Mouse (Mus musculus): ENCODE measurements around the gene Adra1b. TPM values are rescaled to one million over a fixed set of nuclear protein-coding genes. Genes with fewer than 3 reads are reported as not detected.

Adra1b gene
- polyA plus RNA-seq, 1 experiment from 2014 or later = 3.7 TPM

GRCm38 (mm10) chr11:43776324-43776694, 124.7 kb downstream of the Adra1b start:
- no peak for TF ChIP-seq CTCF (IDR thresholded peaks at IDR 0.05)
- ChIA-PET POLR2A (no interaction called here), CTCF (interaction anchor here (0.9 kb wide), 1 partner anchor 9 kb away, joined by 3 read pairs; no protein-coding TSS in a partner anchor)
- no peaks in the 10 kb centered on the region for H3K27me3 ChIP-seq
- in situ Hi-C loops (cut with MboI; ENCODE audit: low pct_unique_long_range_greater_than_20kb) = no loop called here
- DNase-seq (ENCODE audit: low read depth, low spot score) = no peak
- no peak for ATAC-seq

- CTCF ChIA-PET = no interaction called here
- POLR2A ChIA-PET = no interaction called here
- in situ Hi-C loops (cut with MboI; ENCODE audit: low pct_unique_long_range_greater_than_20kb) = no loop called here
- ATAC-seq (no peak), DNase-seq (ENCODE audit: low read depth, low spot score) (no peak)
- no peaks in the 10 kb centered on the region for H3K27me3 ChIP-seq
- TF ChIP-seq CTCF (IDR thresholded peaks at IDR 0.05) = no peak
These were observed 125.3 kb downstream of the Adra1b start for GRCm38 (mm10) chr11:43775469-43776323.

- in situ Hi-C loops (cut with MboI; ENCODE audit: low pct_unique_long_range_greater_than_20kb) = no loop called here
- no peaks in the 10 kb centered on the region for H3K27me3 ChIP-seq
- ChIA-PET CTCF (interaction anchor here (0.8 kb wide), 1 partner anchor 13 kb away, joined by 3 read pairs; no protein-coding TSS in a partner anchor), POLR2A (no interaction called here)
- ATAC-seq (peak; percentile 54), DNase-seq (ENCODE audit: low read depth, low spot score) (no peak)
- TF ChIP-seq CTCF (IDR thresholded peaks at IDR 0.05) = no peak
These were observed 127.3 kb downstream of the Adra1b start for GRCm38 (mm10) chr11:43773725-43774124.

- DNase-seq (ENCODE audit: low read depth, low spot score) (no peak), ATAC-seq (no peak)
- in situ Hi-C loops (cut with MboI; ENCODE audit: low pct_unique_long_range_greater_than_20kb) = no loop called here
- CTCF ChIA-PET = no interaction called here
- POLR2A ChIA-PET = interaction anchor here (0.5 kb wide), 1 partner anchor 386 kb away, joined by 3 read pairs; no protein-coding TSS in a partner anchor
- H3K27me3 ChIP-seq = no peaks in the 10 kb centered on the region
- TF ChIP-seq CTCF (IDR thresholded peaks at IDR 0.05) = no peak
These were observed 130.9 kb downstream of the Adra1b start for GRCm38 (mm10) chr11:43770110-43770509.

- TF ChIP-seq CTCF (IDR thresholded peaks at IDR 0.05) = no peak
- no peak for ATAC-seq
- no peak for DNase-seq (ENCODE audit: low read depth, low spot score)
- ChIA-PET POLR2A (interaction anchor here (0.7 kb wide), 1 partner anchor 77 kb away, joined by 7 read pairs; no protein-coding TSS in a partner anchor), CTCF (interaction anchor here (1.1 to 3.5 kb wide), 5 partner anchors 13 to 686 kb away, joined by 4 to 27 read pairs (median 7); no protein-coding TSS in a partner anchor)
- in situ Hi-C loops (cut with MboI; ENCODE audit: low pct_unique_long_range_greater_than_20kb) = no loop called here
- H3K27me3 ChIP-seq = no peaks in the 10 kb centered on the region
These were observed 133.3 kb downstream of the Adra1b start for GRCm38 (mm10) chr11:43767749-43768148.

- ChIA-PET POLR2A (interaction anchor here (0.7 kb wide), 2 partner anchors 76 to 223 kb away, joined by 3 to 7 read pairs; no protein-coding TSS in a partner anchor), CTCF (interaction anchor here (1.0 to 3.5 kb wide), 13 partner anchors 10 to 689 kb away, joined by 3 to 27 read pairs (median 4); partner anchors contain the start of gene Ttc1)
- no peak for DNase-seq (ENCODE audit: low read depth, low spot score)
- TF ChIP-seq CTCF (IDR thresholded peaks at IDR 0.05) = peak; percentile 92
- no peaks in the 10 kb centered on the region for H3K27me3 ChIP-seq
- in situ Hi-C loops (cut with MboI; ENCODE audit: low pct_unique_long_range_greater_than_20kb) = no loop called here
- peak; percentile 84 for ATAC-seq
These were observed 133.9 kb downstream of the Adra1b start for GRCm38 (mm10) chr11:43766922-43767648.

- peaks cover 6% of the 10 kb centered on the region for H3K27me3 ChIP-seq
- no peak for DNase-seq (ENCODE audit: low read depth, low spot score)
- ChIA-PET POLR2A (no interaction called here), CTCF (no interaction called here)
- no peak for TF ChIP-seq CTCF (IDR thresholded peaks at IDR 0.05)
- no peak for ATAC-seq
- in situ Hi-C loops (cut with MboI; ENCODE audit: low pct_unique_long_range_greater_than_20kb) = no loop called here
These were observed 142.6 kb downstream of the Adra1b start for GRCm38 (mm10) chr11:43758436-43758835.

- H3K27me3 ChIP-seq = peaks cover 8% of the 10 kb centered on the region
- in situ Hi-C loops (cut with MboI; ENCODE audit: low pct_unique_long_range_greater_than_20kb) = no loop called here
- DNase-seq (ENCODE audit: low read depth, low spot score) = no peak
- ChIA-PET POLR2A (no interaction called here), CTCF (interaction anchor here (1.0 to 2.1 kb wide), 3 partner anchors 9 to 257 kb away, joined by 3 to 8 read pairs (median 4); no protein-coding TSS in a partner anchor)
- peak; percentile 28 for TF ChIP-seq CTCF (IDR thresholded peaks at IDR 0.05)
- ATAC-seq = no peak
These were observed 145.6 kb downstream of the Adra1b start for GRCm38 (mm10) chr11:43755411-43755810.

GRCm38 (mm10) chr11:43754568-43754967, 146.4 kb downstream of the Adra1b start:
- H3K27me3 ChIP-seq = peaks cover 8% of the 10 kb centered on the region
- CTCF ChIA-PET = interaction anchor here (1.0 to 2.1 kb wide), 3 partner anchors 10 to 256 kb away, joined by 3 to 8 read pairs (median 4); no protein-coding TSS in a partner anchor
- ATAC-seq = no peak
- in situ Hi-C loops (cut with MboI; ENCODE audit: low pct_unique_long_range_greater_than_20kb) = no loop called here
- DNase-seq (ENCODE audit: low read depth, low spot score) = no peak
- no peak for TF ChIP-seq CTCF (IDR thresholded peaks at IDR 0.05)
- POLR2A ChIA-PET = no interaction called here

GRCm38 (mm10) chr11:43751542-43751941, 149.5 kb downstream of the Adra1b start:
- peaks cover 8% of the 10 kb centered on the region for H3K27me3 ChIP-seq
- ChIA-PET POLR2A (no interaction called here), CTCF (no interaction called here)
- TF ChIP-seq CTCF (IDR thresholded peaks at IDR 0.05) = no peak
- DNase-seq (ENCODE audit: low read depth, low spot score) (no peak), ATAC-seq (no peak)
- in situ Hi-C loops (cut with MboI; ENCODE audit: low pct_unique_long_range_greater_than_20kb) = no loop called here

Data from Patski (cell line).